Mouse (Mus musculus): ENCODE data around the gene Zcchc7. TPM values are rescaled to one million over a fixed set of nuclear protein-coding genes. Genes with fewer than 3 reads are reported as not detected.

Zcchc7 gene
- polyA plus RNA-seq, 1 experiment from 2014 or later = 36.5 TPM

- Histone ChIP-seq H3K4me1 (replicated peaks) (peaks cover 6% of the 10 kb centered on the region), H3K4me2 (no peak overlapping the region), H3K9ac (no peak overlapping the region), H3K36me3 (no peaks in the 10 kb centered on the region), H3K27me3 (no peaks in the 10 kb centered on the region), H3K4me3 (no peak overlapping the region), H3K9me3 (no peaks in the 10 kb centered on the region), H3K27ac (replicated peaks) (no peak overlapping the region)
- ATAC-seq (ENCODE audit: low read depth) = no peak
- 21% methylated on average over 7 of the region's 7 CpGs for WGBS
Observed at GRCm38 (mm10) chr4:44880065-44880623, 124.5 kb downstream of the Zcchc7 start.

- 66% methylated on average over 6 of the region's 6 CpGs for WGBS
- no peaks in the 10 kb centered on the region for H3K4me1 ChIP-seq (replicated peaks)
- no peaks in the 10 kb centered on the region for H3K9me3 ChIP-seq
- no peaks in the 10 kb centered on the region for H3K36me3 ChIP-seq
- no peak overlapping the region for H3K4me2 ChIP-seq
- no peak for ATAC-seq (ENCODE audit: low read depth)
- no peaks in the 10 kb centered on the region for H3K27me3 ChIP-seq
- H3K27ac ChIP-seq (replicated peaks) = no peak overlapping the region
- no peak overlapping the region for H3K4me3 ChIP-seq
- H3K9ac ChIP-seq = no peak overlapping the region
Observed at GRCm38 (mm10) chr4:44886143-44886542, 130.5 kb downstream of the Zcchc7 start.

- no peaks in the 10 kb centered on the region for H3K9me3 ChIP-seq
- ATAC-seq (ENCODE audit: low read depth) = no peak
Observed at GRCm38 (mm10) chr4:44891344-44891743, 135.7 kb downstream of the Zcchc7 start.

GRCm38 (mm10) chr4:44905651-44906271 is 150.1 kb downstream of the Zcchc7 start:
- Histone ChIP-seq H3K4me3 (no peak overlapping the region), H3K4me1 (replicated peaks) (peaks cover 12% of the 10 kb centered on the region), H3K27ac (replicated peaks) (peak overlapping the region; percentile 10; the same call in 1 of the 2 replicates), H3K9ac (peak overlapping the region; percentile 4; the same call in 1 of the 2 replicates), H3K9me3 (no peaks in the 10 kb centered on the region), H3K36me3 (no peaks in the 10 kb centered on the region), H3K4me2 (0 out of 2 replicates have a peak overlapping the region, but pooled peaks have one; percentile 0), H3K27me3 (no peaks in the 10 kb centered on the region)
- WGBS = 21% methylated on average over 11 of the region's 11 CpGs
- no peak for ATAC-seq (ENCODE audit: low read depth)

More at GRCm38 (mm10) chr4:44891344-44891743, 135.7 kb downstream of the Zcchc7 start:
- Histone ChIP-seq H3K4me1 (replicated peaks) (no peaks in the 10 kb centered on the region), H3K4me3 (no peak overlapping the region), H3K9ac (no peak overlapping the region), H3K27ac (replicated peaks) (no peak overlapping the region), H3K36me3 (peaks cover 7% of the 10 kb centered on the region; the same call in 1 of the 2 replicates), H3K27me3 (no peaks in the 10 kb centered on the region), H3K4me2 (no peak overlapping the region)
- WGBS = 80% methylated on average over 6 of the region's 6 CpGs

- 83% methylated on average over 4 of the region's 4 CpGs for WGBS
- ATAC-seq (ENCODE audit: low read depth) = no peak
- Histone ChIP-seq H3K36me3 (no peaks in the 10 kb centered on the region), H3K9ac (no peak overlapping the region), H3K27ac (replicated peaks) (no peak overlapping the region), H3K4me1 (replicated peaks) (peaks cover 12% of the 10 kb centered on the region), H3K4me2 (no peak overlapping the region), H3K4me3 (no peak overlapping the region), H3K9me3 (no peaks in the 10 kb centered on the region), H3K27me3 (no peaks in the 10 kb centered on the region)
Observed at GRCm38 (mm10) chr4:44906399-44906798, 150.7 kb downstream of the Zcchc7 start.

- no peak overlapping the region for H3K27ac ChIP-seq (replicated peaks)
- peaks cover 11% of the 10 kb centered on the region for H3K4me1 ChIP-seq (replicated peaks)
- no peak overlapping the region for H3K4me3 ChIP-seq
- no peaks in the 10 kb centered on the region for H3K27me3 ChIP-seq
- ATAC-seq (ENCODE audit: low read depth) = no peak
- H3K4me2 ChIP-seq = no peak overlapping the region
- H3K36me3 ChIP-seq = no peaks in the 10 kb centered on the region
- WGBS = 44% methylated on average over 2 of the region's 2 CpGs
- no peaks in the 10 kb centered on the region for H3K9me3 ChIP-seq
- H3K9ac ChIP-seq = no peak overlapping the region
Observed at GRCm38 (mm10) chr4:44910065-44910464, 154.4 kb downstream of the Zcchc7 start.

GRCm38 (mm10) chr4:44910857-44911256 is 155.2 kb downstream of the Zcchc7 start:
- WGBS = 83% methylated on average over 2 of the region's 2 CpGs

GRCm38 (mm10) chr4:44917312-44917848 is 161.7 kb downstream of the Zcchc7 start:
- Histone ChIP-seq H3K4me3 (no peak overlapping the region), H3K4me1 (replicated peaks) (peaks cover 14% of the 10 kb centered on the region), H3K27ac (replicated peaks) (no peak overlapping the region), H3K27me3 (no peaks in the 10 kb centered on the region), H3K36me3 (no peaks in the 10 kb centered on the region), H3K9ac (no peak overlapping the region), H3K4me2 (no peak overlapping the region), H3K9me3 (no peaks in the 10 kb centered on the region)
- no peak for ATAC-seq (ENCODE audit: low read depth)
- WGBS = 44% methylated on average over 5 of the region's 5 CpGs

More at GRCm38 (mm10) chr4:44910857-44911256, 155.2 kb downstream of the Zcchc7 start:
- H3K9ac ChIP-seq = no peak overlapping the region
- no peaks in the 10 kb centered on the region for H3K9me3 ChIP-seq
- no peak overlapping the region for H3K4me2 ChIP-seq
- ATAC-seq (ENCODE audit: low read depth) = no peak
- no peaks in the 10 kb centered on the region for H3K36me3 ChIP-seq
- H3K4me1 ChIP-seq (replicated peaks) = peaks cover 3% of the 10 kb centered on the region
- no peaks in the 10 kb centered on the region for H3K27me3 ChIP-seq
- H3K27ac ChIP-seq (replicated peaks) = no peak overlapping the region
- H3K4me3 ChIP-seq = no peak overlapping the region

GRCm38 (mm10) chr4:44917907-44918306 is 162.2 kb downstream of the Zcchc7 start:
- no peak for ATAC-seq (ENCODE audit: low read depth)
- peaks cover 14% of the 10 kb centered on the region for H3K4me1 ChIP-seq (replicated peaks)
- no peak overlapping the region for H3K4me2 ChIP-seq
- no peak overlapping the region for H3K4me3 ChIP-seq
- H3K27ac ChIP-seq (replicated peaks) = peak overlapping the region; percentile 64
- no peaks in the 10 kb centered on the region for H3K9me3 ChIP-seq
- H3K27me3 ChIP-seq = no peaks in the 10 kb centered on the region
- WGBS = 27% methylated on average over 3 of the region's 3 CpGs
- H3K36me3 ChIP-seq = no peaks in the 10 kb centered on the region
- no peak overlapping the region for H3K9ac ChIP-seq

- H3K4me2 ChIP-seq = no peak overlapping the region
- ATAC-seq (ENCODE audit: low read depth) = no peak
- no peak overlapping the region for H3K27ac ChIP-seq (replicated peaks)
- no peak overlapping the region for H3K4me3 ChIP-seq
- H3K9me3 ChIP-seq = no peaks in the 10 kb centered on the region
- no peak overlapping the region for H3K9ac ChIP-seq
- 40% methylated on average over 5 of the region's 5 CpGs for WGBS
- H3K36me3 ChIP-seq = 0 out of 2 replicates have a peak, but pooled peaks cover 3% of the 10 kb centered on the region
- peaks cover 14% of the 10 kb centered on the region for H3K4me1 ChIP-seq (replicated peaks)
- no peaks in the 10 kb centered on the region for H3K27me3 ChIP-seq
Observed at GRCm38 (mm10) chr4:44920831-44921230, 165.2 kb downstream of the Zcchc7 start.

- H3K9me3 ChIP-seq = no peaks in the 10 kb centered on the region
- H3K9ac ChIP-seq = no peak overlapping the region
- H3K4me2 ChIP-seq = no peak overlapping the region
- no peak for ATAC-seq (ENCODE audit: low read depth)
- peaks cover 14% of the 10 kb centered on the region for H3K36me3 ChIP-seq
- WGBS = 93% methylated on average over 7 of the region's 7 CpGs
- no peaks in the 10 kb centered on the region for H3K27me3 ChIP-seq
- H3K4me1 ChIP-seq (replicated peaks) = peaks cover 10% of the 10 kb centered on the region
- no peak overlapping the region for H3K4me3 ChIP-seq
- H3K27ac ChIP-seq (replicated peaks) = no peak overlapping the region
Observed at GRCm38 (mm10) chr4:44922466-44923128, 166.9 kb downstream of the Zcchc7 start.

GRCm38 (mm10) chr4:44923129-44923481 is 167.4 kb downstream of the Zcchc7 start:
- no peak overlapping the region for H3K27ac ChIP-seq (replicated peaks)
- H3K9me3 ChIP-seq = no peaks in the 10 kb centered on the region
- no peak for ATAC-seq (ENCODE audit: low read depth)
- H3K27me3 ChIP-seq = no peaks in the 10 kb centered on the region
- H3K36me3 ChIP-seq = peaks cover 14% of the 10 kb centered on the region
- H3K9ac ChIP-seq = no peak overlapping the region
- no peak overlapping the region for H3K4me3 ChIP-seq
- peaks cover 5% of the 10 kb centered on the region for H3K4me1 ChIP-seq (replicated peaks)
- no peak overlapping the region for H3K4me2 ChIP-seq
- 91% methylated on average over 5 of the region's 5 CpGs for WGBS

Measured in neural tube, embryonic 13.5 days (tissue).